Mouse (Mus musculus) hindbrain, embryonic 15.5 days (tissue): ENCODE data around the gene Gm3409. TPM values are rescaled to one million over a fixed set of nuclear protein-coding genes. Genes with fewer than 3 reads are reported as not detected.

Experiments
- ATAC-seq: fragments of 200-750 bp; cut with Nextera tagmentation; 2 replicates; pipeline ENCODE4 v1.8.0; 2017; ENCODE audit warnings: low read depth, moderate number of reproducible peaks, moderate TSS enrichment; ENCODE audit not compliant: low FRiP score
- H3K27ac ChIP-seq: fragments of 300-500 bp; sonication (generic); replicated peaks from 2 replicates; pipeline ENCODE4 v1.5.1; 2015; ENCODE audit warnings: mild to moderate bottlenecking, inconsistent platforms
- H3K27me3 ChIP-seq: fragments of 300-500 bp; sonication (generic); 2 replicates; pipeline ENCODE4 v1.6.1; 2015; ENCODE audit warnings: control low read depth, inconsistent platforms
- H3K36me3 ChIP-seq: fragments of 300-500 bp; sonication (generic); 2 replicates; pipeline ENCODE4 v1.6.1; 2015; ENCODE audit warnings: control low read depth, inconsistent platforms
- H3K4me1 ChIP-seq: fragments of 300-500 bp; sonication (generic); replicated peaks from 2 replicates; pipeline ENCODE4 v1.6.1; 2015; ENCODE audit warnings: control low read depth, inconsistent platforms
- H3K4me2 ChIP-seq: fragments of 300-500 bp; sonication (generic); 2 replicates; pipeline ENCODE4 v1.6.1; 2015; ENCODE audit warnings: moderate library complexity, mild to moderate bottlenecking, inconsistent platforms
- H3K4me3 ChIP-seq: fragments of 300-500 bp; sonication (generic); 2 replicates; pipeline ENCODE4 v1.5.1; 2015; ENCODE audit warnings: mild to moderate bottlenecking, inconsistent platforms
- H3K9ac ChIP-seq: fragments of 300-500 bp; sonication (generic); 2 replicates; pipeline ENCODE4 v1.6.1; 2015; ENCODE audit warnings: inconsistent platforms
- H3K9me3 ChIP-seq: fragments of 300-500 bp; sonication (generic); 2 replicates; pipeline ENCODE4 v1.6.1; 2016; ENCODE audit warnings: control low read depth, inconsistent platforms
- WGBS: fragments of 180-500 bp; shearing (Covaris S2); methylation state at CpG from one replicate; pipeline ENCODE4 v1.1.7; 2015; 5-methylcytosine and 5-hydroxymethylcytosine counted together
- polyA plus RNA-seq: library from polyadenylated mRNA; unstranded; fragments of >200 nt; fragmentation: Nextera tagmentation; extraction: Ambion mirVana; gene quantifications from 2 replicates; pipeline ENCODE4 v1.2.1, GENCODE M21; 2015

The Gm3409 gene
- polyA plus RNA-seq, 1 experiment from 2014 or later: not detected

DNA sequence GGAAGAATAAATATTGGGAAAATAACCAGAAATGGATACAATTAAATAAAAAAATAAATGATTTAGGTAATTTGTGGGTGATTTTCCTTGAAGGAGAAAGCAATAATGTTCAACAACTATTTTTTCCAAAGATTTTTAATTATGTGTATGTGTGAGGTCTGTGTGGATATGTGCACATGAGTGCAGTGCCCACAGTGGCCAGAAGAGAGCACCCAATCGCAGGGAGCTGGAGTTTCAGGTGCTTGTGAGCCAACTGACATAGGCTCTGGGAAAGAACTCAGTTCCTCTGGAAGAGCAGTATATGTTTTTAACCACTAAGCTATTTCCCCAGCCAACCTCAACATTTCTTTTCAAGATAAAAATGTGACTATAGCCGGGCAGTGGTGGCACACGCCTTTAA lies 39.2 kb downstream of the Gm3409 start:
- 90% methylated on average over 3 of the region's 3 CpGs for WGBS
- H3K9me3 ChIP-seq: no peaks in the 10 kb centered on the region
- no peak overlapping the region for H3K27ac ChIP-seq
- 0 out of 2 replicates have a peak, but pooled peaks cover 2% of the 10 kb centered on the region for H3K27me3 ChIP-seq
- no peaks in the 10 kb centered on the region for H3K36me3 ChIP-seq
- H3K4me1 ChIP-seq: no peaks in the 10 kb centered on the region
- H3K9ac ChIP-seq: no peak overlapping the region
- no peak overlapping the region for H3K4me2 ChIP-seq
- H3K4me3 ChIP-seq: no peak overlapping the region
- ATAC-seq: no peak

DNA sequence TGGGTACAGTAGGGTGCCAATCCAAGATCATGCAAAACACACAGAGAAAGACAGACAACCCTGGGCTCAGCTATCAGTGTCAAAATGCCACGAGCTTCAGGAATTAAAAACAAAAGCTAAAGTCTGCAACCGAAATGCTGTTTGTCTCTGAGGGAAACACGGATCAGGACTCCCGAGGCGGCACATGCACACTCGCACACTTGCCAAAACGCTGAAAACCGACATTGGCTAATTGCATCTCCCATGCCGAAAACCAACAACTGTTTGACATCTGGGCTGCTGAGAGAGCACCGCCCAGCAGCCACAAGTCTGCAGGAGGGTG lies 46.7 kb downstream of the Gm3409 start:
- ATAC-seq: no peak; the same call in none of the 2 replicates
- WGBS: 5% methylated on average over 10 of the region's 10 CpGs

DNA sequence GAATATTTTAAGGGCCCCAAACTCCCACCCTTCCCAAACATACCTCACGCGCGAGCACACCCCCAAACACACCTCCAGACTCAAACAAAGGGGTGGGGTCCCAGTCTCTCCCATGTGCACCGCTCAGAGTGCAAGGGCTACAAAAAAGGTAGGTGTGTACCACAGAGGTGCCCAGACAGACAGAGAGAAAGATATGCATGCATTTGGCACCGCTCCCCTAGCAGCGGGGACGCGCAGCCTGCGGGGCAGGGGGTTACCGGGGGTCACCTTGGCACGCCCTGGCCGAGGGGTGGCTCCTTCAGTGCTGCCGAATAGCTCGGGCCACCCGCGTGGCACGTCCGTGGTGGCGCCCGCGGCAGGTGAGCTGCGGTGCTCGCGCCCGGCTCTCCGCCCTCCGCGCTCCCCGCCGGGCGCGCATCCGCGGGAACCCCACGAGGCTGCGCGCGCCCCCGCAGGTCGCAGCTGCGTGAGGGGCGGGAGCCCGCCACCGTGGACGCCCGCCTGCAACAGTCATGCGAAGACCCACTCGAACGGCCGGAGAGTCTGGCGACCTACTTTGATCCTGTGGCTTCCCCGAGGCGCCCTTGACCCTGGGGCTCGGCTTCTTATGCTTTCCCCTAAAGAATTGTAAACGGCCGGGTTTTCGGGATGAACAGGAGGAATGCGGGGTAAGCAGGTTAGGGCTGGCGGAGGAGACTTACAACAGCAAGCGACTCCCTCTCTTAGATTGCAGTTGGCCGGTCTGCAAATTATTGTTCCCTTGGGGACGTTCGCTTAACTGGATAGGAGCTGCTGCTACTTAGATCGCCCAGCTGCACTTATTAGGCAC lies 47.2 kb downstream of the Gm3409 start, which contains the start of gene Gpr12:
Gene Gpr12 (minus strand): TSS at position 762 of the 829 bp plus-strand sequence.
- H3K4me3 ChIP-seq: peak within 1 kb of the TSS; percentile 63
- peak within 1 kb of the TSS; percentile 75 for H3K27ac ChIP-seq
- peak within 1 kb of the TSS; percentile 86 for H3K4me2 ChIP-seq
- H3K4me1 ChIP-seq: peaks cover 4% of the 10 kb centered on the region; the same call in 1 of the 2 replicates
- H3K9ac ChIP-seq: peak within 1 kb of the TSS; percentile 62
- peak; percentile 84 for ATAC-seq
- H3K27me3 ChIP-seq: peaks cover 40% of the 10 kb centered on the region
- H3K9me3 ChIP-seq: no peaks in the 10 kb centered on the region
- WGBS: under 1% methylated on average over 63 of the region's 64 CpGs
- H3K36me3 ChIP-seq: no peaks in the 10 kb centered on the region

More for the DNA sequence above, 46.7 kb downstream of the Gm3409 start:
- peak overlapping the region; percentile 62 for H3K9ac ChIP-seq
- peaks cover 4% of the 10 kb centered on the region; the same call in 1 of the 2 replicates for H3K4me1 ChIP-seq
- peak overlapping the region; percentile 63 for H3K4me3 ChIP-seq
- H3K9me3 ChIP-seq: no peaks in the 10 kb centered on the region
- peaks cover 35% of the 10 kb centered on the region for H3K27me3 ChIP-seq
- no peaks in the 10 kb centered on the region for H3K36me3 ChIP-seq
- H3K4me2 ChIP-seq: peak overlapping the region; percentile 86
- peak overlapping the region; percentile 75; the same call in 1 of the 2 replicates for H3K27ac ChIP-seq

DNA sequence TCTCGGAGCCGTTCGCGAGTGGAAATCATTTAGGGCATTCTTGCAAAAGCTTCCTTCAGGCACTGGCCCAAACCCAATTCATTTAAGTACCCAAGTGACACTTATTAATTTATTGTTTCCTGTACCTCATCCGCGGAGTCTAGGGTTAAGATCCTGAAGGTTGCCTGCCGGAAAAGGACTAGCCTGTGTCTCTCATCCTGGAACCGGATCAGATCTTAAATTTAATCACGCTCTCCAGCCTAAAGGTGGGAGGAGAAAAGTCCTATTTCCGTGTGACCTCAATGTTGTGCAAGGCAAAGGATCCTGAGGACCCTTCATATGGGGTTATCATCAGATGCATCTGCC lies 47.8 kb downstream of the Gm3409 start:
- 8% methylated on average over 10 of the region's 10 CpGs for WGBS
- ATAC-seq: 0 out of 2 replicates have a peak, but pooled peaks have one; percentile 29
- H3K27ac ChIP-seq: no peak overlapping the region
- H3K9ac ChIP-seq: peak overlapping the region; percentile 62
- no peaks in the 10 kb centered on the region for H3K36me3 ChIP-seq
- H3K4me1 ChIP-seq: peaks cover 4% of the 10 kb centered on the region; the same call in 1 of the 2 replicates
- H3K9me3 ChIP-seq: no peaks in the 10 kb centered on the region
- H3K4me3 ChIP-seq: peak overlapping the region; percentile 63
- peak overlapping the region; percentile 86 for H3K4me2 ChIP-seq
- peaks cover 46% of the 10 kb centered on the region for H3K27me3 ChIP-seq

DNA sequence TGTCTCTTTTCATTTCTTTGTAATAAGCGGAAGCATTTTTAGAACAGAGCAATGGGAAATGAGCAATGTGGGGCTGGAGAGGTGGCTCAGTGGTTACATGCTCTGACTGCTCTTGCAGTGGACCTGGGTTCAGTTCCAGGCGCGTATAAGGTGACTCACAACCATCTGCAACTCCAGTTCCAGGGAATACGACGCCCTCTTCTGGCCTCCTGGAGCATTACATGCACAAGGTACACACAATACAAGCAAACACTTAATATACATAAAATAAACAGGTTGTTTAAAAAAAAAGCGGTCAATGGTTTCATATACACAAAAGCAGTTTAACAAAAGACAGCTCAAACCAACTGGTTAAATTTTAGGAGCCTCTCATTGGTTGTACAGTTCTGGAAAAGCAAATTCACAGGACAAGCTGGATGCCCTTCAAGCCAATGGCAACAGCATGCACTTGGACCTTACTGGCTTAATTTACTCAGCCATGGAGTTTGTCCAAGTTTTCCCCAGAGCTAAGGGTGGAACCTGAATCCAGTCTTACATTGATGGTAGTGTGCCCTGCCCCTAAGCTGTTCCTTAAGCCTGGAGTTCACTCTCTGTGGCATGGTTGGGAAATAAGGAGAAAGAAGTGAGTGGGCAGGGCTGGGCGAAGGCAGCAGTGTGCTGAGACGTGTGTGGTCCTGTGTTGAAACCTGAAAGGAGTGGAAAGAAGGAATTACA lies 49.1 kb downstream of the Gm3409 start:
- Histone ChIP-seq H3K4me2 (no peak overlapping the region), H3K4me3 (no peak overlapping the region), H3K27ac (no peak overlapping the region), H3K36me3 (no peaks in the 10 kb centered on the region), H3K9me3 (no peaks in the 10 kb centered on the region), H3K9ac (no peak overlapping the region), H3K4me1 (peaks cover 4% of the 10 kb centered on the region; the same call in 1 of the 2 replicates), H3K27me3 (peaks cover 51% of the 10 kb centered on the region)
- WGBS: 74% methylated on average over 8 of the region's 8 CpGs
- no peak for ATAC-seq

Other genes starting within 250 kb of the Gm3409 start
- gene Wasf3, start 152.7 kb upstream of the Gm3409 start, polyA plus RNA-seq: 18.7 and 19.9 TPM in 2 replicates
- gene Gm6408, start 55.7 kb upstream of the Gm3409 start, polyA plus RNA-seq: 0.13 TPM in 1 of 2 replicates, not detected in the other
- gene Gm6370, start 46.3 kb upstream of the Gm3409 start, polyA plus RNA-seq: not detected in 2 replicates
- gene 4930449I24Rik, start 35.2 kb upstream of the Gm3409 start, polyA plus RNA-seq: not detected in 2 replicates
- gene Gm3402, start 23.5 kb upstream of the Gm3409 start, polyA plus RNA-seq: not detected in 2 replicates
- gene Gm3404, start 11.8 kb upstream of the Gm3409 start, polyA plus RNA-seq: not detected in 2 replicates
- gene Gm3415, start 18.5 kb downstream of the Gm3409 start, polyA plus RNA-seq: not detected in 2 replicates
- gene Gpr12, start 47.6 kb downstream of the Gm3409 start, polyA plus RNA-seq: 21.0 and 27.5 TPM in 2 replicates